Comparison of ENCODE assay signal across 25 mouse cellular contexts in genomic region chr5:127293698-127294097, GRCm38 (mm10). TPM values are rescaled to one million over a fixed set of nuclear protein-coding genes. Genes with fewer than 3 reads are reported as not detected.
"Had no signal": no experiment of that assay in that cellular context is flagged by ENCODE, and none has a peak within 500 bp of the region (broad histone marks: within the 10 kb centered on the region; RNA-seq: fewer than 3 reads in every experiment).

No protein-coding gene starts in this region.

- H3K27me3 ChIP-seq: heart, embryonic 13.5 days; heart, embryonic 15.5 days; hindbrain, embryonic 13.5 days; hindbrain, embryonic 15.5 days; kidney, embryonic 15.5 days had no signal

- H3K4me2 ChIP-seq: heart, embryonic 11.5 days; heart, embryonic 13.5 days; heart, embryonic 15.5 days; hindbrain, embryonic 13.5 days; hindbrain, embryonic 15.5 days; kidney, embryonic 15.5 days had no signal

- H3K36me3 ChIP-seq: heart, embryonic 13.5 days; heart, embryonic 15.5 days; hindbrain, embryonic 13.5 days; hindbrain, embryonic 15.5 days; kidney, embryonic 15.5 days had no signal

- H3K27ac ChIP-seq: heart, adult 2 months; heart, embryonic 13.5 days; heart, embryonic 15.5 days; hindbrain, embryonic 13.5 days; hindbrain, embryonic 15.5 days; hindbrain, postnatal 0 days; kidney, embryonic 15.5 days; kidney, postnatal 0 days had no signal

- DNase-seq: gastrocnemius, postnatal 14 days; gastrocnemius, postnatal 36 days; heart, adult 2 months; heart, postnatal 14 days; heart, postnatal 36 days; kidney, adult 11 months; kidney, adult 2 months; kidney, adult 9 months; kidney, postnatal 14 days; kidney, postnatal 36 days; layer of hippocampus, adult 9-11 months; layer of hippocampus, postnatal 36 days; left cerebral cortex, postnatal 4 days; liver had no signal

- ATAC-seq: forebrain, embryonic 16.5 days; hindbrain, postnatal 0 days; intestine, embryonic 16.5 days had no signal

- H3K9me3 ChIP-seq: heart, embryonic 15.5 days; hindbrain, embryonic 13.5 days; hindbrain, embryonic 15.5 days; kidney, embryonic 15.5 days had no signal

- H3K4me3 ChIP-seq: heart, adult 2 months; heart, embryonic 13.5 days; heart, embryonic 15.5 days; hindbrain, embryonic 13.5 days; hindbrain, embryonic 15.5 days; kidney, embryonic 15.5 days had no signal

- H3K9ac ChIP-seq: heart, embryonic 13.5 days; heart, embryonic 15.5 days; hindbrain, embryonic 13.5 days; hindbrain, embryonic 15.5 days; kidney, embryonic 15.5 days had no signal

RNA-seq across cellular contexts. Expression of gene Tmem132c, which starts 52.1 kb away (rescaled TPM):
- total RNA-seq: hematopoietic stem cell, adult 5-6 weeks had no signal
